Mouse (Mus musculus): Measurements from ENCODE around the gene Add3. TPM values are rescaled to one million over a fixed set of nuclear protein-coding genes. Genes with fewer than 3 reads are reported as not detected.

Gene Add3
- polyA plus RNA-seq, 1 experiment from 2014 or later: 34.5 TPM

DNA sequence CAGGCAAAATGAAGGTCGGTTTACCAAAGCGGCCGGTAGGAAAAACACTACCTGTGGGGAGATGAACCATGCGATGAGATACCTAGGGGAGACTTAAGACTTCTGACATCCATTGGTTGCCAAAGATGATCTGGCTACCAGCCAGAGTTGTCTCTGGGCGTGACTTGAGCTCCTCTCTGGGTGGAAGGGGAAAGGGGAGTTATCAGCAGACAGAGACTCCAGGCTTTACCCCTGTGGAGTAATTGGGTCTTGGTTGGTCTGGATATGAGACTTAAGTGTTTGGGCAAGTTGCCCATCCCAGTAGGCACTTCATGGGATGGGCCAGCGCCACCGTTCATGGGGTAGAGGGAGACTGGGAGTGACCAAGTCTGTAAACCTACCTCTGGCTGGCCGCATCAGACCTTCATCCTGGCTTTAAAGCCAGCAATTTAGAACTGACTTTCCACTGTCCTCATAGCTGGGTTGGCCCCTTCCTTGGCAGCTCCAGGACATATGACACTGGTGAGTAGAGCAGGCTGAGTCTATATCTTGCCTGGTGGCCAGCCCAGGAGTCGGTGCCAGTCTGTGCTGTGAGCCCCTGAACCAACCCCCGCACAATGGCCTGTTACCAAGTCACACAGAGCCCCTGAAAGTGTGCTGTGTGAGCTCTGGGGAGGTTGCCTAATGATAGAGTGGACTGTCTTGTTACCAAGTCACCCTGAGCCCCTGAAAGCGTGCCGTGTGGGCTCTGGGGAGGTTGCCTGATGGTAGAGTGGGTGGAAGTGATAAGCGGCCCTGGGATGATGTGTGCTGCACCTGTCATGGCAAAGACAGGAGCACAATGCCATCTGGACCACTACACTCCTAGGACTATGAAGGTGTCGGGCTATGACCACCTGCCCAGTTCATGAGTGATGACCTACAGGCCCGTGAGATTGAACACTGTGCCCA, 117.7 kb downstream of the Add3 start:
- Histone ChIP-seq H3K9ac (no peak overlapping the region), H3K4me1 (no peaks in the 10 kb centered on the region), H3K27me3 (no peaks in the 10 kb centered on the region), H3K9me3 (replicated peaks) (no peaks in the 10 kb centered on the region), H3K36me3 (ENCODE audit: poor library complexity, severe bottlenecking) (no peaks in the 10 kb centered on the region), H3K4me3 (no peak overlapping the region), H3K4me2 (no peak overlapping the region), H3K27ac (no peak overlapping the region)
- ATAC-seq: no peak
- 92% methylated on average over 15 of the region's 15 CpGs for WGBS

DNA sequence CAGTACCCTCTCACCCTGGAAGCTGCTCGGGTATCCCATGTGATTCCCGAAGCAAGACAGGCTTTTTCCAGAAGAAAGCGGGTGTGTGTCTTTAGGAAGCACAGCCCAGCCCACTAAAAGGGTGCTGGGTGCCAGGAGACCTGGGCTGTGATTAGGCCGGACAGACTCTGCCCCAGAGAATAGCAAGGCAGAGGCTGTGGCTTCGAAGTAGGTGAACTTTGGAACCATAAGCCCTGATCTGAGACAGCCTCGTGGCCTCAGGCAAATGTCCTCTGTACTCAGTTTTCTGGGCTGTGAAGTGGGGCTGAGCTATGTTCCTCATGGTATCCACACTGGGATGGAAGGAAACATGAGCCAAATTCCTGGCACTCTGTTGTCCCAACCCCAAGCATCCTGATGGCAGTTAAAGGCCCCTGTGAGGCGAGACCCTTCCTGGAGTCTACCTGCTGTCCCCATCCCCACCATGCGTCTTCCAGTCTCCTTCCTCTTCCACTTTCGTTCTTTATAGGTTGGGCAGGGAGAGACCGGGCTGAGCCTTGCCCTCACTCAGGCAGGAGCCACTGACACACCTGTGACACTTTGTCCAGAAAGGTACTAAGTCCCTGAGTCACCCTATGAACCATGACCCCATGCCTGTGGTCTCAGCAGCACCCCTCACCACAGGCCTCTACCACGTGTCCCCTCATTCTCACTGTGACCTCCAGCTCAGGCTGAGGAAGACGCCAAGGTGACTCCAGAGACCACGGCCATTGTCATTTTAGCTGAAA, 118.7 kb downstream of the Add3 start:
- Histone ChIP-seq H3K27ac (no peak overlapping the region), H3K27me3 (no peaks in the 10 kb centered on the region), H3K36me3 (ENCODE audit: poor library complexity, severe bottlenecking) (no peaks in the 10 kb centered on the region), H3K4me2 (no peak overlapping the region), H3K4me3 (no peak overlapping the region), H3K9ac (no peak overlapping the region), H3K4me1 (peaks cover 1% of the 10 kb centered on the region; the same call in 1 of the 2 replicates), H3K9me3 (replicated peaks) (no peaks in the 10 kb centered on the region)
- peak; percentile 37; the same call in 1 of the 2 replicates for ATAC-seq
- WGBS: 87% methylated on average over 13 of the region's 13 CpGs

GRCm38 (mm10) chr19:53259541-53259940, 119.3 kb downstream of the Add3 start:
- Histone ChIP-seq H3K4me2 (no peak overlapping the region), H3K27ac (no peak overlapping the region)
- ATAC-seq: peak; percentile 81

GRCm38 (mm10) chr19:53260261-53260660, 120.0 kb downstream of the Add3 start:
- Histone ChIP-seq H3K4me3 (no peak overlapping the region), H3K27me3 (no peaks in the 10 kb centered on the region), H3K9me3 (replicated peaks) (no peaks in the 10 kb centered on the region), H3K4me1 (peaks cover 7% of the 10 kb centered on the region), H3K4me2 (no peak overlapping the region), H3K9ac (no peak overlapping the region), H3K27ac (no peak overlapping the region), H3K36me3 (ENCODE audit: poor library complexity, severe bottlenecking) (no peaks in the 10 kb centered on the region)
- WGBS: 71% methylated on average over 10 of the region's 10 CpGs
- ATAC-seq: no peak

More at GRCm38 (mm10) chr19:53259541-53259940, 119.3 kb downstream of the Add3 start:
- Histone ChIP-seq H3K9me3 (replicated peaks) (no peaks in the 10 kb centered on the region), H3K36me3 (ENCODE audit: poor library complexity, severe bottlenecking) (no peaks in the 10 kb centered on the region), H3K4me1 (peaks cover 4% of the 10 kb centered on the region; the same call in 1 of the 2 replicates), H3K9ac (no peak overlapping the region), H3K27me3 (no peaks in the 10 kb centered on the region), H3K4me3 (no peak overlapping the region)
- 64% methylated on average over 5 of the region's 5 CpGs for WGBS

DNA sequence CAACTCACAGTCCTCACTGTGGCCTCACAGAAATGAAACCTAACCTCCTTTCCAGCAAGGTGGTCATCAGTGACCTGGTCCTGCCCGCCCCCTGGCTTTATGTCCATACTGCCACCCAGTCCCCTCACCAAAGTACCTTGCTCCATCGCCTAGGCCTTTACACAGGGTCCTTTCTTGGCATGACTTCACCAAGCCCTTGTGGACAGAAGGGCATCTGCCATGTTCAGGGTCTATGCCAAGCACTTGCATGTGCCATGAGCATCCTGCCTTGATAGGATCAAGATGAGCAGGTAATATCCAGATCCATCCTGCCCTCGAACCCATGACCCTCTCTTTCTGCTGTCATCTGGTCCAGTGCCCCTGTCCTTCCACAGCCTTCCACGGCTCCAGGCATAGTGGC, 120.6 kb downstream of the Add3 start:
- Histone ChIP-seq H3K27ac (no peak overlapping the region), H3K4me1 (peaks cover 13% of the 10 kb centered on the region), H3K4me2 (no peak overlapping the region), H3K9ac (no peak overlapping the region), H3K36me3 (ENCODE audit: poor library complexity, severe bottlenecking) (no peaks in the 10 kb centered on the region), H3K4me3 (no peak overlapping the region), H3K27me3 (no peaks in the 10 kb centered on the region), H3K9me3 (replicated peaks) (no peaks in the 10 kb centered on the region)
- ATAC-seq: no peak
- WGBS: 89% methylated on average over 4 of the region's 4 CpGs

DNA sequence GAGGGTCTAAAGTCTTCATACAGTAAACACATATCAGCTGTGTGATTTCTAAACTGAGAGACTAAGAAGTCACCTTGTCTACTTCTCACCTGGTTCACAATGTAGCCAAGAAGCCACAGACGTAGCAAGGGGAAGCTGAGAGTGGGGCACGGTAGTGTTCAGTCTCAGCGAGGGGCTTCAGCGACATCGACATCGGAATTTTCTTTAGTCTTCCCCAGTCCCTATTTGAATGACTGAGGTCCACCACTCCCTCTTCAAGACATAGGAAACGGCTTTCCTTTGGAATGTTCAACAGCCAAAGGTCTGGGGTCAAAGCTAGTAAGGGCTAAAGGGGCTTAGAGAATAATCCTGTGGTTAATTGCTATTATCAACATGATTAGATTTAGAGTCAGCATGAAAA, 121.8 kb downstream of the Add3 start:
- Histone ChIP-seq H3K4me2 (no peak overlapping the region), H3K27me3 (no peaks in the 10 kb centered on the region), H3K9me3 (replicated peaks) (no peaks in the 10 kb centered on the region), H3K36me3 (ENCODE audit: poor library complexity, severe bottlenecking) (no peaks in the 10 kb centered on the region), H3K27ac (no peak overlapping the region), H3K9ac (no peak overlapping the region), H3K4me1 (peaks cover 14% of the 10 kb centered on the region), H3K4me3 (no peak overlapping the region)
- WGBS: 87% methylated on average over 7 of the region's 7 CpGs
- no peak for ATAC-seq

DNA sequence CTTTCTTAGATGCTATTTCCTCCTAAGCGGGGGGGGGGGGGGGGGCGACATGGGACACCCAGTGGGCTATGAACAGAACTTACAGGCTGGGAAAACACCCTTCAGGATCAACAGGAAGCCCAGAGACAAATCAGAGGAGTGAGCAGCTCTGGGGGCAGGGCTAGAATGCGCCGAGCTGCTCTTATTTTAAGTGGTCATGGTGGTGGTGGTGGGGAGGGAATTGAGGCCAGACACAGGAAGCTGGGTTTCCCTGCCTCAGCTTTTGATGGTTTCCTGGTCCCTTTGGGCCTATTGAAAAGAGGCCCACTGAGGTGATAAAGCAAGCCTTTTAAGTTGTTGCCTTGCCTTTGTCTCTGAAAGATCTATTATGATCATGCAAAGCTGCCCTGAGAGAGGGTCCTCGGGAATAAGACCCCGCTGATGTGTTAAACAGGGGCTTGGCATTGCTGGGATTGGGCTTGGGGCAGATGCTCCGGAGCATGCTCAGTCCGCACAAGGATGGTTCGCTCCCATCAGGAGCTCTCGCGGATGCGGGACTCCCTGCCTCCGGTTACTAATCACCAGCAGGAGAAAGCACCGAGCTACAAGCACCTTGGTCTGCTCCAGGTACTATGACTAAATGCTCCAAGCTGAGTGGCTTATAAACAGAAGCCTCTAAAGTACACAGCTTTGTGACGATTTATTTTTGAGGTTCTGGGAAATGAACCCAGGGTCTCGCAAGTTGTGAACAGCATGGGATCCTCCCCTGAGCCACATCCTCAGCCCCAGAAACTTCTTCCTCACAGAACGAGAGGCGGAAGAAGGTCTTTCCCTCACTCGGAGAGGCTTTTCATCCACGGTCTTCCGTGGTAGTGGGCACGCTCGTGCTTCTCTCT, 123.9 kb downstream of the Add3 start:
- Histone ChIP-seq H3K27ac (no peak overlapping the region), H3K4me3 (no peak overlapping the region), H3K4me1 (peaks cover 14% of the 10 kb centered on the region), H3K36me3 (ENCODE audit: poor library complexity, severe bottlenecking) (no peaks in the 10 kb centered on the region), H3K9ac (no peak overlapping the region), H3K4me2 (no peak overlapping the region), H3K27me3 (no peaks in the 10 kb centered on the region), H3K9me3 (replicated peaks) (no peaks in the 10 kb centered on the region)
- no peak for ATAC-seq
- WGBS: 36% methylated on average over 22 of the region's 23 CpGs

DNA sequence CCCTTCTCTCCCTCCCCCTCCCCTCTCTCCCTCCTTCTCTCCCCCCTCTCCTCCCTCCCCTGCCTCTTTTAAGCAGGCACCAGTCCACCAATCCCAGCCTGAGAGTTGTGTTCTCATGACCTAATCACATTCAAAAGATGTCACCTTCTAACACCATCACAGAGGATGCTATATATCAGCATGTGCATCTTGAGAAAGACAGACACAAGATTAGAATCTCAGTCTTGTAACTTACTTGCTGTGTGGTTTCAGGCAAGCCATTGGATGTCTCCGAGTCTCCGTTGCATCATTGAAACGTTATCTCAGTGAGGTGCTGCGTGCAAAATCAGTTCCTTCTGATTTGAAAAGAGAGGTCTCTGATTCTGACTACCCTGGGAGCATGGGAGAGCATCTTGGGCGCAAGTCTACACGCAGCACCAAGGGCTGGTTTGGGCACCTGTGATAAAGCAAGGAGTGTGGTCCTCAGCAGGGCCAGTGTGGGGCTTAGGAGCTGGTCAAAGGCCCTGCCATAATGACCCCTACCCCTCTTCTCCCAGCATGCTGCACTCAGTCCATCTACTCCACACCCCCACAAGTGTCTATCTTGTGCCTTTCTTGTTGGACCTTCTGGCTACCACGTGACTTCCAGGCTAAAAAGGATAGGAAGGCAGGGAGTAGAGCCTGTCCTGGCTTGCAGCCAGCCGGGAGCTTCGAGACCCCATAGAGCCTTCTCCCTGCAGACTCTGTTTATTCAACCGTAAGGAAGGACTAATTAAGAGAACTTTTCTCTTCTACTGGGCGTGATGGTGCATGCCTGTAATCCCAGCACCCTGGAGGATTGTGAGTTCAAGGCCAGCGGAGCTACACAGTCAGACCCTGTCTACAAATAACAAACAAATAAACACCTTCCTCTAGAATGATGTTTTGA, 124.8 kb downstream of the Add3 start:
- H3K36me3 ChIP-seq (ENCODE audit: poor library complexity, severe bottlenecking): no peaks in the 10 kb centered on the region
- no peak overlapping the region for H3K9ac ChIP-seq
- peaks cover 14% of the 10 kb centered on the region for H3K4me1 ChIP-seq
- H3K27me3 ChIP-seq: no peaks in the 10 kb centered on the region
- 0 out of 2 replicates have a peak overlapping the region, but pooled peaks have one; percentile 12 for H3K27ac ChIP-seq
- H3K4me3 ChIP-seq: no peak overlapping the region
- no peak overlapping the region for H3K4me2 ChIP-seq
- 48% methylated on average over 12 of the region's 12 CpGs for WGBS
- no peaks in the 10 kb centered on the region for H3K9me3 ChIP-seq (replicated peaks)
- peak; percentile 53; the same call in 1 of the 2 replicates for ATAC-seq

GRCm38 (mm10) chr19:53267305-53267704, 127.1 kb downstream of the Add3 start:
- ATAC-seq: no peak
- no peaks in the 10 kb centered on the region for H3K36me3 ChIP-seq (ENCODE audit: poor library complexity, severe bottlenecking)
- H3K27me3 ChIP-seq: no peaks in the 10 kb centered on the region
- no peak overlapping the region for H3K27ac ChIP-seq
- H3K4me2 ChIP-seq: no peak overlapping the region
- H3K9me3 ChIP-seq (replicated peaks): no peaks in the 10 kb centered on the region
- H3K4me1 ChIP-seq: peaks cover 14% of the 10 kb centered on the region
- H3K9ac ChIP-seq: no peak overlapping the region
- H3K4me3 ChIP-seq: no peak overlapping the region
- 95% methylated on average over 9 of the region's 9 CpGs for WGBS

DNA sequence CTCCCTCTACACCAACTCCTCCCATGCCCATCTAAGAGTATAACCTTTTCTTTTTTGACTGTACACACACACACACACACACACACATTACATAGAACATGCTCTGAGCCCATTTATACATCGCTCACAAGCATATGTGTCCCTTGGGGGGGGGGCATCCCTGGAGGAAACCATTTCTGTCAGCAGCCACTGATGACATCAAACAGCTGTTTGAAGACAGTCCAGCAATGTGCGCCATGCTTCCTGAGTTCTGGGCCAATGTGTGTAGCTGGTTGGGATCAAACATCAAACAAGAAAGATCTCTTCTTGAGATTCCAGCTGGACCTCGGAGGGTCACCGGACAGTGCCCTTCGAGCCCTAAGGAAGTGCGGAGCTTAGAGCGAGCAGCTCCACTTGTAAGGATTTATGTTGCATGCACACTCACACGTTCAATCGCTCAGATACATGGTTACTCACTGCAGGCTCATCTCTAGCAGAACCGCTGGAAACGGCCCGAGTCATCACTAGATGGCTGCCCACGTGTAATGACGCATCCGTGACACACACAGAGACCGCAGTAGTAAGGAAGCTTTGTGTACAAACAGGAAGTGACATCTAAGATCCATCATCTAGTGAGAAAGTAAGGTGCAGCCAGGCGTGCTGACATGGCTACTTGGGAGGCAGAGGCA, 132.9 kb downstream of the Add3 start:
- WGBS: 94% methylated on average over 17 of the region's 17 CpGs
- ATAC-seq: no peak
- H3K4me2 ChIP-seq: no peak overlapping the region
- no peak overlapping the region for H3K4me3 ChIP-seq
- no peaks in the 10 kb centered on the region for H3K27me3 ChIP-seq
- no peak overlapping the region for H3K27ac ChIP-seq
- H3K9ac ChIP-seq: no peak overlapping the region
- no peaks in the 10 kb centered on the region for H3K9me3 ChIP-seq (replicated peaks)
- no peaks in the 10 kb centered on the region for H3K4me1 ChIP-seq
- no peaks in the 10 kb centered on the region for H3K36me3 ChIP-seq (ENCODE audit: poor library complexity, severe bottlenecking)

All from forebrain, embryonic 13.5 days (tissue).